In the genomic region with DNA sequence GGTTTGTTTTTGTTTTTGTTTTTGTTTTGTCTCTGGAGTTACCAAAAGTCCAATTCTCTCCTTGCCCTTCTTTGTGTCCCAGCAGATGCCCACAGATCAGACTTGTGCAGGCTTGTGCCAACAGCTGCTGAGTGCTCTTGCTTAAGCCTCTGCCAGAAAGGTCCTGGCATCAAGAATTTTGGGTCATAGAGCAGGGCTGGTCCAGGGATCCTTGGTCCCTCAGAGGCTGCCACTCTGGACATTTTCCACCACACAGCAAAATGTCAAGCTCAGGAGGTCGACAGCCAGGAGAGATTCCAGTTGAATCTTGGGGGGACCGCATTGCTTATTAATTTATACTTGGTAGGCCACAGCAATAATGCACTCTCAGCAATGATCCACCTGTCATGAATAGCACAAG, we compare ENCODE assay signal across 11 mouse cellular contexts.
"Had no signal": no experiment of that assay in that cellular context is flagged by ENCODE, and none has a peak within 500 bp of the region (broad histone marks: within the 10 kb centered on the region; RNA-seq: fewer than 3 reads in every experiment).

No protein-coding gene starts in this region.

- H3K27ac ChIP-seq: left cerebral cortex, adult 2 months; limb, embryonic 15.5 days; liver, embryonic 12.5 days; macrophage; midbrain, embryonic 12.5 days had no signal

- DNase-seq: kidney, postnatal 25 days; lung, embryonic 14.5 days; lung, postnatal 10 days; right cerebral cortex, postnatal 14 days; thymus, postnatal 36 days had no signal

- H3K36me3 ChIP-seq: limb, embryonic 15.5 days; liver, embryonic 12.5 days; midbrain, embryonic 12.5 days had no signal

- H3K9me3 ChIP-seq: limb, embryonic 15.5 days; liver, embryonic 12.5 days; midbrain, embryonic 12.5 days had no signal

- H3K27me3 ChIP-seq: limb, embryonic 15.5 days; liver, embryonic 12.5 days; megakaryocyte, embryonic 14.5 days; midbrain, embryonic 12.5 days had no signal

- H3K4me3 ChIP-seq: left cerebral cortex, adult 2 months; limb, embryonic 15.5 days; liver, embryonic 12.5 days; megakaryocyte, embryonic 14.5 days; midbrain, embryonic 12.5 days had no signal

- H3K4me1 ChIP-seq: limb, embryonic 15.5 days; liver, embryonic 12.5 days; megakaryocyte, embryonic 14.5 days; midbrain, embryonic 12.5 days had no signal

- H3K9ac ChIP-seq: limb, embryonic 15.5 days; liver, embryonic 12.5 days; lung, embryonic 14.5 days; midbrain, embryonic 12.5 days had no signal

- ATAC-seq: liver, embryonic 12.5 days had no signal

- H3K4me2 ChIP-seq: limb, embryonic 15.5 days; liver, embryonic 12.5 days; lung, embryonic 14.5 days; midbrain, embryonic 12.5 days had no signal
